Mouse (Mus musculus) embryo, embryonic 10.5 days (tissue): Measurements from ENCODE around the gene Vmn1r25.
"Not testable (repeated sequence)": the region's sequence is repeated elsewhere in the genome, so short reads cannot be mapped to it uniquely, and the experiment has no call there.

Experiments used
- DNase-seq: peaks from one replicate; pipeline ENCODE4 v3.0.0-alpha.2; 2015; ENCODE audit warnings: low spot score

Vmn1r25 gene

DNA sequence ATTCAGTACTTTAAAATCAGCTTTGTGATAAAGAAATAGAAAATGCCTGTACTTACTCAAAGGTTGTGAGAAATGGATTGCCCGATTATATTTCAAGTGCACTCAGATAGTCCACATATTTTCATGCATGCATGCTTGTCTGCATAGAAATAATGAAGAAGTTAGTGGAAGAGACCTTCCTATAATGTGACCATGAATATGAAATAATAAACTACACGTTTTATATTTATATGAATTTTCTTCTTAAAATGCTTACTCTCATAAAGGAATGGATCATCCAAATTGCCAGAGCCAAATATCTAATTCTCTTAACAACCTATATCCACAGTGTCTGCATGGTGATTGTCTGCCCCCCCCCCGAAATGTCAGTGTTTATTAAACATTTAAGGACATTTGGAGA lies at the start of gene Vmn1r25:
Vmn1r25 (minus strand) TSS at position 101 of the 400 bp plus-strand sequence.
- no peak for DNase-seq

GRCm38 (mm10) chr6:58017478-58017877 lies 36.9 kb upstream of the Vmn1r25 start:
- not testable (repeated sequence) for DNase-seq

DNA sequence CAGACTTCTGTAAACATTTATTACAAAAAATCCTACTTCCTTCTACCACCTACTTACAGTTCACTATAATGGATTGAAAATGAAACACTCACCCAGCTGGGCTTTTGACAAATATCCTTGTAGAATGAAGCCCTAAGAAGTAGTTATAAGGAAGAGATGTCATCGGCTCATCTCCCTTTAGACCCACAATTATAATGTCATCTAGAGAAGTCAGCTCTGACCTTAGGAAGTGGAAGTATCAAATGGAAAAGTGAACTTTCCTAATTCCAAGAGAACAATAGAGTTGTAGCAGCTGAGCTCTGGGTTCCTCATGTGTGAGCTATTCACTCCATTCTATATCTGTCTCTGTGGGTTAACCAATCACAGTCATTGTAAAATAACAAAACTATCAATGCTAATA lies 34.4 kb upstream of the Vmn1r25 start, which contains the start of gene Vmn1r26:
Vmn1r26 (minus strand) TSS at position 101 of the 400 bp plus-strand sequence.
- no peak for DNase-seq

DNA sequence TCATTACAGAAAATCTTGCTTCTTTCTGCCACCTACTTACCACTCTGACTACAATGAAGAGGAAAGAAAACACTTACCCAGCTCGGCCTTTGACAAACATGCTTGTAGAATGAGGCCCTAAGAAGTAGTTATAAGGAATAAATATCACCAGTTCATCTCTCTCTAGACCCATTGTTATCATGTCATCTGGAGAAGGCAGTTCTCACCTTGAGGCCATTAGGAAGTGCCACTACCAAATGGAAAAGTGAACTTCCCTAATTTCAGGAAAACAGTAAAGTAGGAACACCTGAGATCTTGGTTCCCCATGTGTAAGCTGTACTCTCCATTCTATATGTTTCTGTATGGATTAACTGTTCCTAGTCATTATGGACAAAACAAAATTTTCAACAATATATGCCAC lies 19.2 kb downstream of the Vmn1r25 start, which contains the start of gene Vmn1r24:
Vmn1r24 (minus strand) TSS at position 101 of the 400 bp plus-strand sequence.
- not testable (repeated sequence) for DNase-seq
